Mouse (Mus musculus): Measurements from ENCODE around the gene Sf3b2.

DNA sequence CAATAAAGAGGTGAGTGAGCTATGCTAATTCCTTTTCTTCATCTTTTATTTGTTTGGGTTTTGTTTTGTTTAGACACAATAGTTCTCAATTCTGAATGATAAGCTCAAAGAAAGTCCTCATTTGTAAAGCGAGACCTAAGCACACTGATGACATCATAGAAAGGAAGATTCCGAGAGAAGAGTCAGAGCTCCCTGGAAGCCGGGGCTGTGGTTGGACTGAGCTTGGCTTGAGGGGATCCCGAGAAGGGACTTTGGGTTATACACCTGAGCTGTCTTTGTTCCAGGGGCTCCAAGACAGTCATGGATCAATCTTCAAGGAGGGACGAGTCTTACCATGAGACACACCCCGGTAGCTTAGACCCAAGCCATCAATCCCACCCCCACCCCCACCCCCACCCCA is 40.2 kb upstream of the Sf3b2 start, which contains the start of gene Catsper1:
- TF ChIP-seq CTCF (IDR thresholded peaks at IDR 0.05; ENCODE audit: borderline replicate concordance, insufficient read depth, low read depth, low read length), result no peak
- no peak for TF ChIP-seq POLR2A (IDR thresholded peaks at IDR 0.05; ENCODE audit: borderline replicate concordance, insufficient read depth, low read length)

Data from cerebellum, adult 2 months (tissue).